Mouse (Mus musculus) cerebellum, adult 11 months (tissue): Measurements from ENCODE around the gene Morn5.

Experiments used
- DNase-seq: peaks from one replicate; pipeline ENCODE4 v3.0.0; 2022

Gene Morn5

GRCm38 (mm10) chr2:36071660-36072305 is 22.5 kb downstream of the Morn5 start:
- no peak for DNase-seq

- no peak for DNase-seq
Measured at GRCm38 (mm10) chr2:36073781-36074180, 24.5 kb downstream of the Morn5 start.

- no peak for DNase-seq
Measured at GRCm38 (mm10) chr2:36075210-36075609, 26.0 kb downstream of the Morn5 start.

- DNase-seq: no peak
Measured at GRCm38 (mm10) chr2:36077160-36077761, 28.0 kb downstream of the Morn5 start.

GRCm38 (mm10) chr2:36081446-36081845 is 32.2 kb downstream of the Morn5 start:
- DNase-seq: no peak

- DNase-seq: no peak
Measured at GRCm38 (mm10) chr2:36082802-36083580, 33.7 kb downstream of the Morn5 start.

GRCm38 (mm10) chr2:36085041-36085440 is 35.8 kb downstream of the Morn5 start:
- DNase-seq: no peak

- DNase-seq: no peak
Measured at GRCm38 (mm10) chr2:36089190-36089589, 39.9 kb downstream of the Morn5 start.

GRCm38 (mm10) chr2:36090853-36091741 is 41.8 kb downstream of the Morn5 start:
- DNase-seq: no peak

GRCm38 (mm10) chr2:36092748-36093147 is 43.5 kb downstream of the Morn5 start:
- DNase-seq: no peak

GRCm38 (mm10) chr2:36093301-36093700 is 44.0 kb downstream of the Morn5 start:
- no peak for DNase-seq

GRCm38 (mm10) chr2:36093914-36094475 is 44.7 kb downstream of the Morn5 start:
- no peak for DNase-seq

- no peak for DNase-seq
Measured at GRCm38 (mm10) chr2:36097129-36097815, 48.0 kb downstream of the Morn5 start.

- DNase-seq: no peak
Measured at GRCm38 (mm10) chr2:36098021-36098420, 48.8 kb downstream of the Morn5 start.

- DNase-seq: no peak
Measured at GRCm38 (mm10) chr2:36099739-36100138, 50.5 kb downstream of the Morn5 start.

GRCm38 (mm10) chr2:36101866-36102558 is 52.8 kb downstream of the Morn5 start:
- no peak for DNase-seq

- DNase-seq: no peak
Measured at GRCm38 (mm10) chr2:36102559-36102946, 53.3 kb downstream of the Morn5 start.

GRCm38 (mm10) chr2:36103069-36103554 is 53.9 kb downstream of the Morn5 start:
- no peak for DNase-seq

- DNase-seq: peak; percentile 11
Measured at GRCm38 (mm10) chr2:36103555-36104367, 54.5 kb downstream of the Morn5 start.

- DNase-seq: no peak
Measured at GRCm38 (mm10) chr2:36104436-36104955, 55.2 kb downstream of the Morn5 start.
